Mouse (Mus musculus) E14TG2a.4 (cell line): ENCODE measurements around the gene Nelfb.

ENCODE experiments used
- H3K27me3 ChIP-seq: 2 replicates; pipeline ENCODE4 v1.6.1; 2014; ENCODE audit warnings: low read length, control low read depth; ENCODE audit not compliant: insufficient read depth
- H3K36me3 ChIP-seq: 2 replicates; pipeline ENCODE4 v1.6.1; 2014; ENCODE audit warnings: low read length, control low read depth; ENCODE audit not compliant: insufficient read depth
- H3K4me1 ChIP-seq: replicated peaks from 2 replicates; pipeline ENCODE4 v1.6.1; 2014; ENCODE audit warnings: low read depth, low read length, control low read depth
- H3K4me3 ChIP-seq: replicated peaks from 2 replicates; pipeline ENCODE4 v1.5.1; 2014; ENCODE audit warnings: mild to moderate bottlenecking, low read length
- H3K9me3 ChIP-seq: 2 replicates; pipeline ENCODE4 v1.6.1; 2014; ENCODE audit warnings: low read length, control low read depth
- CTCF ChIP-seq: conservative IDR thresholded peaks from 2 replicates; pipeline ENCODE4 v1.5.1; 2014; ENCODE audit warnings: low read length
- NANOG ChIP-seq: IDR thresholded peaks from 2 replicates; pipeline ENCODE4 v1.6.1; 2014; ENCODE audit warnings: borderline replicate concordance, low read length, mixed read lengths
- POU5F1 ChIP-seq: IDR thresholded peaks from 2 replicates; pipeline ENCODE4 v1.6.1; 2014; ENCODE audit warnings: low read length, borderline replicate concordance

Gene Nelfb

DNA sequence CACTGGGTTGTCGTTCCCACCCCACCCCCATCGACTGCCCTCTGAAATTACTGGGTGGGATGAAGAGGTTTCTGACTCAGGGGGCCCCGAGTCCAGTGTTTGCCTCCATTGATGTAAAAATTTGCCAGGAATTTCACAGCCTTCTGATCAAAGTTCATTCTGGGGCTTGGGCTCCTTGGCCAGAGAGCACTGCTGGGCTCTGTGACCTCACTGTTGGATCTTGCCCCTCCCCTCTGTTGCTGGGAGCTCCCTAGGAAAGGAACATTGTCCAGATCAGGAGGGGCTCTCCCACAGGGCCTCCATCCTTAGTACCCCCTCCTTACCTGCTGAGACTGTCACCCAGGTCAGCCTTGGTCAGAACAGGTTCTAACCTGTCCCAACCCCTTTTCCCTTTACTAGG is 3.2 kb upstream of the Nelfb start, which contains the start of gene Stpg3:
Gene Stpg3 (minus strand): TSS at position 194 of the 400 bp plus-strand sequence.
- Histone ChIP-seq H3K4me3 (peak within 1 kb of the TSS; percentile 73), H3K4me1 (peaks cover 40% of the 10 kb centered on the region)
- TF ChIP-seq CTCF (no peak), NANOG (no peak), POU5F1 (no peak)

GRCm38 (mm10) chr2:25213266-25213865 is 2.1 kb upstream of the Nelfb start:
- Histone ChIP-seq H3K27me3 (peaks cover 10% of the 10 kb centered on the region), H3K4me3 (peak overlapping the region; percentile 73), H3K36me3 (peaks cover 21% of the 10 kb centered on the region), H3K4me1 (peaks cover 40% of the 10 kb centered on the region), H3K9me3 (no peaks in the 10 kb centered on the region)
- TF ChIP-seq CTCF (no peak), NANOG (no peak), POU5F1 (no peak)

More for the DNA sequence above, 3.2 kb upstream of the Nelfb start, which contains the start of gene Stpg3:
- Histone ChIP-seq H3K9me3 (no peaks in the 10 kb centered on the region), H3K36me3 (peaks cover 12% of the 10 kb centered on the region), H3K27me3 (peaks cover 14% of the 10 kb centered on the region)

- H3K36me3 ChIP-seq: peaks cover 48% of the 10 kb centered on the region
- peaks cover 8% of the 10 kb centered on the region; the same call in 1 of the 2 replicates for H3K27me3 ChIP-seq
- no peak for TF ChIP-seq POU5F1
- TF ChIP-seq CTCF: no peak
- peak overlapping the region; percentile 97 for H3K4me3 ChIP-seq
- H3K4me1 ChIP-seq: peaks cover 53% of the 10 kb centered on the region
- H3K9me3 ChIP-seq: no peaks in the 10 kb centered on the region
Observed at GRCm38 (mm10) chr2:25210686-25211085, 603 bp downstream of the Nelfb start.

DNA sequence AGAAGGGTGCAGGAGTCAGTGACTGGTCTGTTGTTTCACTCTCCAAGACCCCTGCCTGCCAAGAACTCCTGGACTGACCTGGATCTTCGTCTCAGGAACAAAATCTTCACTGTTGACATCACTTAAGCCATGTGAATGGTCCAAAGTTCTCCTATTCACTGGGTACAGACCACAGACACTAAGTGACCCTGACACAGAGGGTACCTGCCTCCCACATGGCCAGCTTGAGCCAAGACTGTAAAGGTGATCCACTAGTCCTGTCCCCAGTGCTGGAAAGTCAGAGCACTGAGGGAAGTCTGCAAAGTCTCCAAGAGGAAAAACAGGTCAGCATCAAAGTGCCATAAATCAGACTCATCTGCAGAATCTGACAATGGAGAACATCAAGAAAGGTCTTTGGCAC is 3.7 kb downstream of the Nelfb start:
- no peak overlapping the region for H3K4me3 ChIP-seq
- 0 out of 2 replicates have a peak, but pooled peaks cover 5% of the 10 kb centered on the region for H3K27me3 ChIP-seq
- peaks cover 79% of the 10 kb centered on the region for H3K36me3 ChIP-seq
- no peaks in the 10 kb centered on the region for H3K9me3 ChIP-seq
- no peak for TF ChIP-seq NANOG
- TF ChIP-seq CTCF: no peak
- no peak for TF ChIP-seq POU5F1
- H3K4me1 ChIP-seq: peaks cover 33% of the 10 kb centered on the region

GRCm38 (mm10) chr2:25203631-25204214 is 7.6 kb downstream of the Nelfb start:
- TF ChIP-seq CTCF (no peak), NANOG (no peak), POU5F1 (no peak)
- Histone ChIP-seq H3K27me3 (no peaks in the 10 kb centered on the region), H3K9me3 (no peaks in the 10 kb centered on the region), H3K4me1 (peaks cover 24% of the 10 kb centered on the region), H3K4me3 (no peak overlapping the region), H3K36me3 (peaks cover 100% of the 10 kb centered on the region)

DNA sequence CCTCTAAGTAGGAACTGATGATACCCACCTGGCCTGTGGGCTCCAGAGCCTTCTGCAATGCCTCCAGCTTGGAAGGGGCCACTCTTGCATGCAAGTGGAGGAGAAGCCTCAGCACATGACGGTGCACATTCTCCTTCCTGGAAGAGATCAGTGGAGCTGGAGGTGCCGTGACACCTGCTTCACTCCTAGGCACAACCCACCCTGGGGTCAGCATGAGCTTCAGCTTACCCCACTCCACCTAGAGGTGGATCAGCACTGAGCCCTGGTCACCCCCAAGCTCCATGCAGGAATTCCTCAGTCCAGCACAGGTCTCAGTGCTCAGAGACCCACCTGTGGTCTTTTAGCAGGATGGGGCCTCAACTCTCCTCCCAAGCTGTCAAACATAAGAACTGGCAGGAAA is 10.7 kb downstream of the Nelfb start:
- Histone ChIP-seq H3K36me3 (peaks cover 77% of the 10 kb centered on the region), H3K4me1 (peaks cover 41% of the 10 kb centered on the region), H3K27me3 (no peaks in the 10 kb centered on the region), H3K9me3 (no peaks in the 10 kb centered on the region), H3K4me3 (no peak overlapping the region)
- TF ChIP-seq NANOG (no peak), POU5F1 (no peak), CTCF (no peak)

DNA sequence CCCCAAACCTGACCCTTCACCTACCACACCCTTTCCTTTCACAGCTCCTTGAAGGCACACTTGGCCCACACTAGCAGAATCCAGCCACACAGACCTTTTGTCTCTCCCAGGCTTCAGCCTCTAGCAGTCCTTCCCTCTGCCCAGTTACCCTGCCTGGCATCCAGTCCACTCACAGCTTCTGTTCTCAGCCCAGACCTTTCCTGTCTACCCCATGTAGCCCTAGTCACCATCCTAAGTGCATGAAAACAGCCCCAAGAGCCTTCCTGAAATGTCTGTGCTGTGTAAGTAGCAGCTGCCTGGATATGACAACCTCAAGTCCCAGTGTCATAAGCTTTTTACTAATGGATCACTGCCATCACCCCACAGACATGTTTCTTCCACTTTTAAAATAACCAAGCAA is 13.3 kb downstream of the Nelfb start:
- H3K9me3 ChIP-seq: no peaks in the 10 kb centered on the region
- H3K27me3 ChIP-seq: peaks cover 8% of the 10 kb centered on the region
- peaks cover 68% of the 10 kb centered on the region for H3K4me1 ChIP-seq
- TF ChIP-seq CTCF (no peak), NANOG (no peak), POU5F1 (no peak)
- no peak overlapping the region for H3K4me3 ChIP-seq
- H3K36me3 ChIP-seq: peaks cover 61% of the 10 kb centered on the region

DNA sequence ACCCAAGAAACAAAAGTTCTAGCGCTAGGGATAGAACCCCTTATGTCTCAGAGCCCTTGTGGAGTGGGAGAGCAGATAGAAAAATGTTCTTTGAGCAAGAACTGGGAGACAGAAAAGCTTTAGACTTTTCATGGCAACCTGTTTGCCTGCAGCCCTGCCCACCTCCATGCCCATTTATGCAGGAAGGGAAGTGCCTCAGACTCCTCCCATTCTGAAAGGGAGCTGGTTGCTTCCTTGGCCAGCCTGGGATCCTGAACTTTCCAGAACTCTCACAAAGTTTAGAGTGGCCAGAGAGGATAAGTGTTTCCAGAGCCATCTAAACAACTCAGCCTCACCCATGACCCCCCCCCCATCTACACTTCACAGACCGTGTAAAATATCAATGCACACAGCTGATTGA is 14.1 kb downstream of the Nelfb start:
- Histone ChIP-seq H3K27me3 (peaks cover 8% of the 10 kb centered on the region), H3K9me3 (no peaks in the 10 kb centered on the region), H3K4me3 (peak overlapping the region; percentile 81), H3K36me3 (peaks cover 54% of the 10 kb centered on the region), H3K4me1 (peaks cover 70% of the 10 kb centered on the region)
- TF ChIP-seq NANOG (no peak), POU5F1 (no peak), CTCF (no peak)
